Mouse (Mus musculus) activated CD4-positive, CD25-positive, alpha-beta regulatory T cell, adult 4 months (primary cell): ENCODE data around the gene Mfsd6l. TPM values are rescaled to one million over a fixed set of nuclear protein-coding genes. Genes with fewer than 3 reads are reported as not detected.

Source experiments
- polyA plus RNA-seq, 2 experiments: library from polyadenylated mRNA; unstranded; fragments of 100-300 nt; shearing (Covaris generic); gene quantifications; one replicate each; pipeline ENCODE4 v1.2.1; 2017

Gene Mfsd6l
- polyA plus RNA-seq, 2 experiments from 2014 or later = not detected

Other genes with a start within 250 kb of the Mfsd6l start
- gene Ntn1, start 155.4 kb upstream of the Mfsd6l start, polyA plus RNA-seq = under 1 TPM; 0.17 to 0.41 TPM
- gene Pik3r5, start 124.1 kb upstream of the Mfsd6l start, polyA plus RNA-seq = 10 to 100 TPM; 17.1 to 20.0 TPM
- not detected for gene Pik3r6, start 53.2 kb upstream of the Mfsd6l start, polyA plus RNA-seq
- gene Ccdc42, start 30.8 kb downstream of the Mfsd6l start, polyA plus RNA-seq = not detected
- gene Myh10, start 135.4 kb downstream of the Mfsd6l start, polyA plus RNA-seq = 1 to 10 TPM; 3.0 to 3.3 TPM